Mouse (Mus musculus) limb, embryonic 15.5 days (tissue): ENCODE measurements at regions not wholly inside any gene's neighbourhood (a gene's known extent, or its start where the extent isn't known, plus 50 kb on each side); places are given as distances from the start of the nearest gene placed in this dataset.

Experiments used
- ATAC-seq: fragments of 200-750 bp; cut with Nextera tagmentation; 2 replicates; pipeline ENCODE4 v1.8.0; 2017; ENCODE audit warnings: low read depth, moderate TSS enrichment; ENCODE audit not compliant: insufficient number of reproducible peaks, low FRiP score, low TSS enrichment
- H3K27ac ChIP-seq: fragments of 300-500 bp; sonication (generic); 2 replicates; pipeline ENCODE4 v1.5.1; 2015; ENCODE audit warnings: moderate library complexity, mild to moderate bottlenecking, inconsistent platforms
- H3K27me3 ChIP-seq: fragments of 300-500 bp; sonication (generic); 2 replicates; pipeline ENCODE4 v1.6.1; 2015; ENCODE audit warnings: inconsistent platforms
- H3K36me3 ChIP-seq: fragments of 300-500 bp; sonication (generic); 2 replicates; pipeline ENCODE4 v1.6.1; 2015; ENCODE audit warnings: inconsistent platforms
- H3K4me1 ChIP-seq: fragments of 300-500 bp; sonication (generic); 2 replicates; pipeline ENCODE4 v1.6.1; 2015; ENCODE audit warnings: inconsistent platforms
- H3K4me2 ChIP-seq: fragments of 300-500 bp; sonication (generic); 2 replicates; pipeline ENCODE4 v1.6.1; 2015; ENCODE audit warnings: mild to moderate bottlenecking, inconsistent platforms
- H3K4me3 ChIP-seq: fragments of 300-500 bp; sonication (generic); 2 replicates; pipeline ENCODE4 v1.5.1; 2015; ENCODE audit warnings: mild to moderate bottlenecking, inconsistent platforms
- H3K9ac ChIP-seq: fragments of 300-500 bp; sonication (generic); 2 replicates; pipeline ENCODE4 v1.6.1; 2015; ENCODE audit warnings: inconsistent platforms
- H3K9me3 ChIP-seq: fragments of 300-500 bp; sonication (generic); 2 replicates; pipeline ENCODE4 v1.6.1; 2016; ENCODE audit warnings: inconsistent platforms
- WGBS: fragments of 180-500 bp; shearing (Covaris S2); methylation state at CpG from one replicate; pipeline ENCODE4 v1.1.7; 2015; 5-methylcytosine and 5-hydroxymethylcytosine counted together

GRCm38 (mm10) chr17:83079361-83079685 lies 135.8 kb upstream of the Pkdcc start:
- H3K4me1 ChIP-seq = peaks cover 43% of the 10 kb centered on the region
- 64% methylated on average over 7 of the region's 7 CpGs for WGBS

GRCm38 (mm10) chr17:83081729-83082128 lies 133.4 kb upstream of the Pkdcc start:
- Histone ChIP-seq H3K9me3 (no peaks in the 10 kb centered on the region), H3K27ac (no peak overlapping the region), H3K4me2 (no peak overlapping the region), H3K27me3 (peaks cover 6% of the 10 kb centered on the region; the same call in 1 of the 2 replicates), H3K4me3 (no peak overlapping the region), H3K4me1 (peaks cover 52% of the 10 kb centered on the region), H3K36me3 (no peaks in the 10 kb centered on the region), H3K9ac (no peak overlapping the region)
- ATAC-seq = no peak
- WGBS = 31% methylated on average over 8 of the region's 8 CpGs

More at GRCm38 (mm10) chr17:83079361-83079685, 135.8 kb upstream of the Pkdcc start:
- ATAC-seq = no peak
- no peaks in the 10 kb centered on the region for H3K36me3 ChIP-seq
- H3K27me3 ChIP-seq = peaks cover 6% of the 10 kb centered on the region; the same call in 1 of the 2 replicates
- no peaks in the 10 kb centered on the region for H3K9me3 ChIP-seq
- no peak overlapping the region for H3K9ac ChIP-seq
- H3K4me2 ChIP-seq = no peak overlapping the region
- H3K4me3 ChIP-seq = no peak overlapping the region
- no peak overlapping the region for H3K27ac ChIP-seq

GRCm38 (mm10) chr17:83083521-83083920 lies 131.6 kb upstream of the Pkdcc start:
- no peak overlapping the region for H3K4me3 ChIP-seq
- no peak overlapping the region for H3K4me2 ChIP-seq
- H3K36me3 ChIP-seq = no peaks in the 10 kb centered on the region
- no peak for ATAC-seq
- 39% methylated on average over 3 of the region's 3 CpGs for WGBS
- H3K4me1 ChIP-seq = peaks cover 46% of the 10 kb centered on the region
- peak overlapping the region; percentile 65 for H3K27ac ChIP-seq
- no peaks in the 10 kb centered on the region for H3K27me3 ChIP-seq
- no peak overlapping the region for H3K9ac ChIP-seq
- no peaks in the 10 kb centered on the region for H3K9me3 ChIP-seq

GRCm38 (mm10) chr17:83085792-83086475 lies 129.2 kb upstream of the Pkdcc start:
- H3K9me3 ChIP-seq = no peaks in the 10 kb centered on the region
- peak overlapping the region; percentile 54; the same call in 1 of the 2 replicates for H3K27ac ChIP-seq
- no peak overlapping the region for H3K9ac ChIP-seq
- H3K4me2 ChIP-seq = no peak overlapping the region
- WGBS = 65% methylated on average over 10 of the region's 10 CpGs
- no peaks in the 10 kb centered on the region for H3K36me3 ChIP-seq
- H3K27me3 ChIP-seq = no peaks in the 10 kb centered on the region
- peaks cover 51% of the 10 kb centered on the region for H3K4me1 ChIP-seq
- no peak overlapping the region for H3K4me3 ChIP-seq
- peak; percentile 56; the same call in 1 of the 2 replicates for ATAC-seq

GRCm38 (mm10) chr17:83086703-83087102 lies 128.4 kb upstream of the Pkdcc start:
- H3K27ac ChIP-seq = no peak overlapping the region
- peaks cover 49% of the 10 kb centered on the region for H3K4me1 ChIP-seq
- no peak for ATAC-seq
- H3K4me2 ChIP-seq = no peak overlapping the region
- H3K9ac ChIP-seq = no peak overlapping the region
- no peaks in the 10 kb centered on the region for H3K36me3 ChIP-seq
- WGBS = 79% methylated on average over 2 of the region's 2 CpGs
- no peaks in the 10 kb centered on the region for H3K9me3 ChIP-seq
- no peak overlapping the region for H3K4me3 ChIP-seq
- H3K27me3 ChIP-seq = no peaks in the 10 kb centered on the region

GRCm38 (mm10) chr17:83088471-83088870 lies 126.6 kb upstream of the Pkdcc start:
- H3K4me3 ChIP-seq = no peak overlapping the region
- no peak for ATAC-seq
- H3K4me1 ChIP-seq = peaks cover 34% of the 10 kb centered on the region
- H3K9ac ChIP-seq = no peak overlapping the region
- H3K36me3 ChIP-seq = no peaks in the 10 kb centered on the region
- WGBS = 57% methylated on average over 2 of the region's 2 CpGs
- H3K27me3 ChIP-seq = no peaks in the 10 kb centered on the region
- no peak overlapping the region for H3K27ac ChIP-seq
- no peak overlapping the region for H3K4me2 ChIP-seq
- no peaks in the 10 kb centered on the region for H3K9me3 ChIP-seq

- no peaks in the 10 kb centered on the region for H3K36me3 ChIP-seq
- H3K4me2 ChIP-seq = no peak overlapping the region
- no peak overlapping the region for H3K27ac ChIP-seq
- no peak overlapping the region for H3K4me3 ChIP-seq
- H3K27me3 ChIP-seq = peaks cover 11% of the 10 kb centered on the region
- no peak for ATAC-seq
- H3K9ac ChIP-seq = no peak overlapping the region
- peaks cover 26% of the 10 kb centered on the region for H3K4me1 ChIP-seq
- 49% methylated on average over 10 of the region's 10 CpGs for WGBS
- no peaks in the 10 kb centered on the region for H3K9me3 ChIP-seq
These were observed 125.0 kb upstream of the Pkdcc start for GRCm38 (mm10) chr17:83089856-83090692.

GRCm38 (mm10) chr17:83093862-83094261 lies 121.2 kb upstream of the Pkdcc start:
- Histone ChIP-seq H3K4me1 (peaks cover 23% of the 10 kb centered on the region), H3K27me3 (peaks cover 16% of the 10 kb centered on the region), H3K27ac (no peak overlapping the region), H3K9me3 (no peaks in the 10 kb centered on the region), H3K4me3 (no peak overlapping the region), H3K4me2 (no peak overlapping the region), H3K9ac (no peak overlapping the region), H3K36me3 (no peaks in the 10 kb centered on the region)
- 80% methylated on average over 5 of the region's 5 CpGs for WGBS
- ATAC-seq = no peak

- H3K4me1 ChIP-seq = peaks cover 26% of the 10 kb centered on the region
- WGBS = 51% methylated on average over 8 of the region's 8 CpGs
- peaks cover 26% of the 10 kb centered on the region for H3K27me3 ChIP-seq
These were observed 118.6 kb upstream of the Pkdcc start for GRCm38 (mm10) chr17:83096451-83096850.

GRCm38 (mm10) chr17:83097998-83098397 lies 117.1 kb upstream of the Pkdcc start:
- 41% methylated on average over 16 of the region's 16 CpGs for WGBS
- no peak overlapping the region for H3K27ac ChIP-seq
- no peak overlapping the region for H3K4me3 ChIP-seq
- no peak overlapping the region for H3K9ac ChIP-seq
- H3K9me3 ChIP-seq = no peaks in the 10 kb centered on the region
- H3K4me1 ChIP-seq = peaks cover 37% of the 10 kb centered on the region
- no peak for ATAC-seq
- peak overlapping the region; percentile 6; the same call in 1 of the 2 replicates for H3K4me2 ChIP-seq
- peaks cover 34% of the 10 kb centered on the region for H3K27me3 ChIP-seq
- no peaks in the 10 kb centered on the region for H3K36me3 ChIP-seq

More at GRCm38 (mm10) chr17:83096451-83096850, 118.6 kb upstream of the Pkdcc start:
- H3K36me3 ChIP-seq = no peaks in the 10 kb centered on the region
- H3K4me2 ChIP-seq = no peak overlapping the region
- no peaks in the 10 kb centered on the region for H3K9me3 ChIP-seq
- no peak overlapping the region for H3K4me3 ChIP-seq
- no peak for ATAC-seq
- H3K9ac ChIP-seq = no peak overlapping the region
- no peak overlapping the region for H3K27ac ChIP-seq

GRCm38 (mm10) chr17:83098679-83099413 lies 116.2 kb upstream of the Pkdcc start:
- ATAC-seq = peak; percentile 56
- WGBS = 32% methylated on average over 12 of the region's 12 CpGs
- Histone ChIP-seq H3K4me1 (peaks cover 39% of the 10 kb centered on the region), H3K27ac (peak overlapping the region; percentile 47; the same call in 1 of the 2 replicates), H3K4me2 (0 out of 2 replicates have a peak overlapping the region, but pooled peaks have one; percentile 6), H3K36me3 (no peaks in the 10 kb centered on the region), H3K9me3 (no peaks in the 10 kb centered on the region), H3K27me3 (peaks cover 35% of the 10 kb centered on the region), H3K4me3 (no peak overlapping the region), H3K9ac (no peak overlapping the region)
